Comparison of ENCODE assay signal across 23 mouse cellular contexts in genomic region chr7:67062571-67062970, GRCm38 (mm10).
"Had no signal": no experiment of that assay in that cellular context is flagged by ENCODE, and none has a peak within 500 bp of the region (broad histone marks: within the 10 kb centered on the region; RNA-seq: fewer than 3 reads in every experiment).

No protein-coding gene starts in this region.

- H3K27ac ChIP-seq: embryonic facial prominence, embryonic 10.5 days; embryonic facial prominence, embryonic 12.5 days; embryonic facial prominence, embryonic 13.5 days; embryonic facial prominence, embryonic 15.5 days; forebrain, embryonic 10.5 days; forebrain, embryonic 12.5 days; forebrain, embryonic 13.5 days; forebrain, embryonic 15.5 days; gastrocnemius, adult 2 months; heart, adult 2 months had no signal

- ATAC-seq: forebrain, embryonic 13.5 days; forebrain, embryonic 14.5 days; forebrain, embryonic 15.5 days; forebrain, embryonic 16.5 days; forebrain, postnatal 0 days had no signal

- DNase-seq: cerebellum, adult 8-10 months; cerebellum, adult 9-10 months; cerebellum, adult 9-11 months; cerebellum, postnatal 10 days; cerebellum, postnatal 14 days; forebrain, postnatal 0 days; gastrocnemius, adult 2 months; gastrocnemius, postnatal 10 days; gastrocnemius, postnatal 25 days; gastrocnemius, postnatal 36 days; heart, adult 18-20 months; heart, adult 2 months had no signal

- H3K4me2 ChIP-seq: embryonic facial prominence, embryonic 12.5 days; embryonic facial prominence, embryonic 13.5 days; embryonic facial prominence, embryonic 15.5 days; forebrain, embryonic 12.5 days; forebrain, embryonic 13.5 days; forebrain, embryonic 15.5 days had no signal

- H3K9me3 ChIP-seq: embryonic facial prominence, embryonic 10.5 days; embryonic facial prominence, embryonic 12.5 days; embryonic facial prominence, embryonic 13.5 days; embryonic facial prominence, embryonic 15.5 days; forebrain, embryonic 10.5 days; forebrain, embryonic 12.5 days; forebrain, embryonic 13.5 days; forebrain, embryonic 15.5 days had no signal

- H3K4me3 ChIP-seq: embryonic facial prominence, embryonic 10.5 days; embryonic facial prominence, embryonic 12.5 days; embryonic facial prominence, embryonic 13.5 days; embryonic facial prominence, embryonic 15.5 days; erythroblast, embryonic 14.5 days; forebrain, embryonic 10.5 days; forebrain, embryonic 12.5 days; forebrain, embryonic 13.5 days; forebrain, embryonic 15.5 days; gastrocnemius, adult 2 months; heart, adult 2 months had no signal

- H3K27me3 ChIP-seq: embryonic facial prominence, embryonic 12.5 days; embryonic facial prominence, embryonic 13.5 days; embryonic facial prominence, embryonic 15.5 days; forebrain, embryonic 12.5 days; forebrain, embryonic 13.5 days; forebrain, embryonic 15.5 days had no signal

- H3K4me1 ChIP-seq: embryonic facial prominence, embryonic 10.5 days; forebrain, embryonic 10.5 days; forebrain, embryonic 12.5 days; forebrain, embryonic 13.5 days; forebrain, embryonic 15.5 days had no signal

- H3K9ac ChIP-seq: embryonic facial prominence, embryonic 12.5 days; embryonic facial prominence, embryonic 13.5 days; embryonic facial prominence, embryonic 15.5 days; forebrain, embryonic 12.5 days; forebrain, embryonic 13.5 days; forebrain, embryonic 15.5 days; forebrain, postnatal 0 days had no signal

- H3K36me3 ChIP-seq: embryonic facial prominence, embryonic 10.5 days; embryonic facial prominence, embryonic 12.5 days; embryonic facial prominence, embryonic 13.5 days; embryonic facial prominence, embryonic 15.5 days; forebrain, embryonic 10.5 days; forebrain, embryonic 12.5 days; forebrain, embryonic 15.5 days had no signal
